Mouse (Mus musculus): ENCODE results near the gene Decr2.
"Not testable (repeated sequence)": the region's sequence is repeated elsewhere in the genome, so short reads cannot be mapped to it uniquely, and the experiment has no call there.

Gene Decr2

GRCm38 (mm10) chr17:26113181-26113948 lies 23.2 kb upstream of the Decr2 start, which contains the start of gene Tmem8:
Tmem8 (plus strand) TSS chr17:26113299.
- peak; percentile 69 to 72 for DNase-seq (ENCODE audit: low spot score in 2 of 2)

DNA sequence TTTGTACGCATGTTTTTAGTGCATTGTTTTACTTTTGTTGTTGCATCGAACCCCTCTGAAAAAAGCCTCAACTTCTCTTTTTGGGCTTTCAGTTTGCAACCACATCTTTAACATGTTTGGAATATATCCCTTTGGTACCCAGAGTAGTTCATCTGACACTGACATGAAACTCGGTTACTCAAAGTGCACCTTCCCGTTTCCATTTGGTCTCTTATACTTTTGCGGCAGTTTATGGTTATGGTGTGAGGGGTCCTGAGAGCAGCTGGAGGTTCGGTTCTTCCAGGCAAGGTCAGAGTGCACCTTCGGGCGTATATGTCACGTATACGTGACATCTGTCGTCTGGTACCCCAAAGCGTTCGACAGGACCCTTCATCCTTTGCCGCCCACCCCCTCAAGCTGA lies 22.6 kb upstream of the Decr2 start:
- no peak for DNase-seq (ENCODE audit: low spot score in 2 of 2)

DNA sequence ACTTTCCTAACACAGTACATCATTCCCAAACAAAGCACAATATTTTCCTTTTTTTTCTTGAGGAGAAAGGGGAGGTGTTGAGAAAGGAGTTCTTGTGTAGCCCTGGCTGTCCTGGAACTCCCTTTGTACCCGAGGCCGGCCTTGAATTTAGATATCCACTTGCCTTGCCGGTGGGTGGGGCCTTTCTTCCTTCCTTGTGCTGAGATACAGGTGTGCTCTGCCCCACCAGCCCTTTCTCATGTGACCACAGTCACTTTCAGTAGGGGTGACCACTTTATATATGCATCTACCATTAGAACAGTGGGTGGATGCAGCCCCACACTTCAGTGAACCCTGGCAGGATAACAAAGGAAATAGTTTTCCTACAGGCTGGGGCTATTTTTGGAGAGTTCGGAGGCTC lies 21.6 kb upstream of the Decr2 start:
- no peak for DNase-seq (ENCODE audit: low spot score in 2 of 2)

DNA sequence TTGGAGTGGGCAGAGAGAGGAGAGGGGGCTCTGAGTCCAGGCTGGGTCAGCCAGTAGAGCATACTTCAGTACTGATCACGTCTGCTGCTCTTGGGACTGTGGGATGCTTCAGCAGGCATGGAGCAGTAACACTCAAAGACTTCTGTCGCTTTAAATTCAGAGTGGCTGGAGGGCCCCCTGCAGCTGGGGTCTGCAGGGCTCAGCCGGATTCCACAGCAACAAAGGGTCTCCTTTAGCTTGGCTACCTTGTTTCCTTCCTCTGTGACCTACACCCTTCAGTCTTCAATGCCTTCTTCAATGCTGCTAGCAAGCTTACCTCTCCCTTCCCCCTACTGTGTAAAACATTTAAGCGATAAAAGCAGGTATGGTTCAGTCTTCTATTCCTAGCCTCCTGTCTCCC lies 20.9 kb upstream of the Decr2 start:
- no peak for DNase-seq (ENCODE audit: low spot score in 2 of 2)

DNA sequence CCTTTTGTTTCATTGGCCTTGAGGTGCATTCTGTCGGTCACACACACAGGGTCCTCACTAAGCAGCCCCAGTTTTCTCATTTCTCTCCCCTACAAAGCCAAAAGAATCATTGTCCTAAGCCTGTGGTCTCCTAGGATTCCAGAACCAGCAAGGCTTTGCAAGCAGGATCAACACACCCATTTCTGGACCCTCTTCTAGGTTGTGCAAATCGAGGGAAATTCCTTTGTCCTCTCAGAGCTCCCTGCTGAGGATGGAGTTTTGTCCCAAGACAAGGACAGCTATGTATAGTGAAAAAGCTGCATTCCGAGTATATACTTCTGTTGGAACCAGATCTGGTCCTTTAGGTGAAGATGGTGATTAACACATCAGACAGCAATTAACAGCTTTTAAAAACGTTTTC lies 20.0 kb upstream of the Decr2 start:
- DNase-seq (ENCODE audit: low spot score in 2 of 2), result no peak

- no peak for DNase-seq (ENCODE audit: low spot score in 2 of 2)
Observed at GRCm38 (mm10) chr17:26105619-26106018, 15.5 kb upstream of the Decr2 start.

DNA sequence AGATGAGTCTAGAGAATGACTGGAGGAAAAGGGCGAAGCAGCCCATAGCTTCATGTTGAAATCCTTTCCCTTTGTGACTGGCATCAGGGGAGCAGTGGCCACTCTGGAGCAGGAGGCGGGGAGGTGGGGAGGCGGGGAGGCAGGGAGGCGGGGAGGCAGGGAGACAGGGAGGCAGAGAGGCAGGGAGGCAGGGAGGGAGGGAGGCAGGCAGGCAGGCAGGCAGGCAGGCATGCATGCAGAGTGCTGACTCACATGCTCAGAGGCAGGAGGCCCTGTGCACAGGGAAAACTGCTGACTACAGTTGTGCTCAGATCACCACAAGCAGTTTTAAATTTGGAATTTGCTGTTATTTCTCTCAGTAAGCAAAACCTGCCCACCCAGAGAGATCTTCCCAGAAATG lies 11.3 kb upstream of the Decr2 start:
- no peak for DNase-seq (ENCODE audit: low spot score in 2 of 2)

DNA sequence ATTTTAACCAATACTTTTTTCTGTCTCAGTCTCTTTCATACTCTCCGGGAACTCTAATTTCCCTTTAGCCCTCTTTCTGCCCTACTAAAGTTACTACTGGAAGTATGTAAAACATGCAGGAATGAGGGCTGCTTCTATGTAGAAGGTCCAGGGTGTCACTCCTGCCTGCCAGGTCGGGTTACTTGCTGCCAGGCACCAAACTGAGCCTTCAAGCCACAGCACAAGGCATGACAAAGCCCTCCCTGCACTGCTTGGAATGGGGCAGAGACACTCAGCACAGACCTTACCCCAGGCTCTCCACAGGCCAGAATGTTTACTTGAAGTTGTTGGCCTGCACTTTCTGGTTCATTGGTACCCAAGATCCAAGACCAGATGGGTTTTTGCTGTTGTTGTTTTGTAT lies 10.0 kb upstream of the Decr2 start:
- DNase-seq (ENCODE audit: low spot score in 2 of 2), result no peak

GRCm38 (mm10) chr17:26099316-26099715 lies 9.2 kb upstream of the Decr2 start:
- not testable (repeated sequence) for DNase-seq (ENCODE audit: low spot score in 2 of 2)

- no peak for DNase-seq (ENCODE audit: low spot score in 2 of 2)
Observed at GRCm38 (mm10) chr17:26098461-26098860, 8.3 kb upstream of the Decr2 start.

DNA sequence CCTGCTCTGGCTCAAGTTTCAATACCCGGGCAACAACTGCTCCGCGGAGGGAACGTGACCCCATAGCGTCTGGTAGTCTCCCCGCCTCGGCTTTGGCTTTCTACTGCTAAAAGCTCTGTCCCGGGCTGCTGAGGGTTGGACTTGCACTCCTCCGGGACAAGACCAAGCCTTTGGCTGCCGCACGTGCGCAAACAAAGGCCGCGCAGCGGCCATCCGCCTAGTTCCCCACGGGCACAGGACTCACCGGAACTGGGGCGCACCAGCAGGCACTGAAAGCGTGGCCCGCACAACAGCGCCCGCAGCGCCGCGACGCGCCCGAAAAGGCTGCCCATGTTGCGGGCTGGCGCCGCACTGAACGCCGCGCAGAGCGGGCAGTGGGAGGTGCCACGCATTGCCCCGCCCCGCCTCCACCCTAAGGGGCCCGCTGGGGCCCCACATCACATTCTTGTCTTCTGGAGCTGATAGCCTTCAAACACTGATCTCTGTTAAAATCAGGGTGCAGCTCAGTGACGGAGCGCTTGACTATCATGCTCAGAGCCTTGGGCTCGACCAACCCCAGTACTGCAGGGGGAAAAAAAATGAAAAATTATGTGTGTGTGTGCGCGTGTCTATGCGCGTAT lies 5.1 kb upstream of the Decr2 start, which contains the start of gene Nme4:
Nme4 (minus strand) TSS at position 482 of the 620 bp plus-strand sequence.
- no peak for DNase-seq (ENCODE audit: low spot score in 2 of 2)

DNA sequence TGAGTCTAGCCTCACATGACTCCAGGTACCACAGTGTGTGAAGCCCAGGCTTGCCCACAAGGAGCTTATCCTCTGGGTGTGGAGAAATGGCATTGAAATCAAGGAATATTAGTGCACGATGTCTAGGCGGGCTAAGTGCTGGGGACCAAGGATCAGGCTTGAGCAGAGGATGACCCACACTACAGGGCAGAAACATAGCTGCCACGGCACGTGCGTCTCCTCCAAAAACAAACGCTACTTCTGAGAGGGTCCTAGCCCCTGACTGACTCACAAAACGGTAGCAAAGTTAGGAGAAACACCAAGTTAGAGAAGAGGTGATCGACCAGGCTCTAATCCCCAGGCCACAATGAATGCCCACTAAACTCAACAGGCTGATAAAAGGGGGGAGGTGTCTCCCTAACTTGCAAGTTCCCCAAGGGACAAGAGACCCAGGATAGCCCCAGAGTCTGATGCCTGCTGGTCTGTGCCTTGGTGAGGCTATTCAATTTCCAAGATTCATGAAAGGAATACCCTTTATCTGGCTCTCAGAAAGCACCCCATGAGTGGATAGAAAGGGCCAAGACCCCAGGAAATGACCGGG lies 4.5 kb upstream of the Decr2 start:
- DNase-seq (ENCODE audit: low spot score in 2 of 2), result no peak

DNA sequence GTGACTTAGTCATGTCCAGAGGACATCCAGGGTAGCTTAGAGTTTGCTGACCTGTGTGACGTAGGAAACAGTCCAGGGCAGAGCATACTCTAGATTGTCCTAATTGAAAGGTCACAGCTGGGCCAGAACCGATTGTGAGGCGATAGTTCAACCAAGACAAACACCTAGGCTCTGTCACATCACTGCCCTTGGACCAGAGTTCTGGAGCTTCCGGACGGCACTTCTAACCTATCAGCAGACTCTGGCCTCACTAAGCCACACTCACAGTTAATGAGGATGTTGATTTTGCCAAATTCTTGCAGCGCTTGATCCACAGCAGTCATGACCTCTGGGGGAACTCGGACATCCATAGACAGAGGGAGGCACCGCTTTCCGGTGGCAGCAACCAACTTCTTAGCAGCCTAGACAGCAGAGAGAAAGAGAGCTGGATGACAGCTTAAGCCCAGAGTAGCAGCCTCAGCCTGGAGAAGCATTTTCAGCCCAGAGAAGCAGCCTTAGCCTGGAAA lies 3.0 kb downstream of the Decr2 start:
- no peak for DNase-seq (ENCODE audit: low spot score in 2 of 2)

DNA sequence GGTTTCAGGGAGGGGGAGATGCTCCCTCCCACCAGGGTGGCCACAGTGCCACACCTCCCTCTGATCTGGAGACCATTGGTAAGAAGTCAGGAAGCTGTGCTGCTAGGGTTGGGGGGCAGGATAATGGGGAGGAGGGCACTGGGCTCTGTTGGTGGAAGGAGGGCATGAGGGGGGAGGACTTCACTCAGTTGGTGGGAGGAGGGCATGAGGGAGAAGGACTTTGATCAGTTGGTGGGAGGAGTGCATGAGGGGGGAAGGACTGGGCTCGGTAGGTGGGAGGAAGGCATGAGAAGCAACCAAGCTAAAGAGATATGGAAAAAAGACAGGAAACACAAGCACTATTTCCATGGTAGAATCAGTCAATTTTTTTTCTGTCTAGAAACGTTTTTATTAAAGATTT lies 9.3 kb downstream of the Decr2 start:
- no peak for DNase-seq (ENCODE audit: low spot score in 2 of 2)

DNA sequence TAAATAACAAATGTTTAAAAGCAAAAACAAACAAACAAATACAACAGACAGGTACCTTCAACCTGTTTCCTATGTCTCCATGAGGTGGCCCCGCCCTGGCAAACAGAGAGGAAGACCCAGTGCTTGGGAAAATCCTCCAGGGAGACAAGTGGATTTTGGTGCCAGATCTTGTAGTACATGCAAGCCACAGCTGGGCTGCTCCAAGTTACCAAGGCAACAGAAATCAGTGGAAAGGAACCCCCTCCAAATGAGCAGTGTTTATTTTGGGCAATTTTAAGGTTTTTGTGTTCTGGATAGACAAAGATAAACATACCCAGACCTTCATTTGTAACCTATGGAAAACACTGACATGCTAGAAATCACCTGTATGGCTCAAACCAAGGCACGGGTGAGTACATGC lies 11.3 kb downstream of the Decr2 start:
- no peak for DNase-seq (ENCODE audit: low spot score in 2 of 2)

GRCm38 (mm10) chr17:26075246-26075645 lies 14.9 kb downstream of the Decr2 start:
- no peak for DNase-seq (ENCODE audit: low spot score in 2 of 2)

GRCm38 (mm10) chr17:26070136-26070535 lies 20.0 kb downstream of the Decr2 start:
- no peak for DNase-seq (ENCODE audit: low spot score in 2 of 2)

DNA sequence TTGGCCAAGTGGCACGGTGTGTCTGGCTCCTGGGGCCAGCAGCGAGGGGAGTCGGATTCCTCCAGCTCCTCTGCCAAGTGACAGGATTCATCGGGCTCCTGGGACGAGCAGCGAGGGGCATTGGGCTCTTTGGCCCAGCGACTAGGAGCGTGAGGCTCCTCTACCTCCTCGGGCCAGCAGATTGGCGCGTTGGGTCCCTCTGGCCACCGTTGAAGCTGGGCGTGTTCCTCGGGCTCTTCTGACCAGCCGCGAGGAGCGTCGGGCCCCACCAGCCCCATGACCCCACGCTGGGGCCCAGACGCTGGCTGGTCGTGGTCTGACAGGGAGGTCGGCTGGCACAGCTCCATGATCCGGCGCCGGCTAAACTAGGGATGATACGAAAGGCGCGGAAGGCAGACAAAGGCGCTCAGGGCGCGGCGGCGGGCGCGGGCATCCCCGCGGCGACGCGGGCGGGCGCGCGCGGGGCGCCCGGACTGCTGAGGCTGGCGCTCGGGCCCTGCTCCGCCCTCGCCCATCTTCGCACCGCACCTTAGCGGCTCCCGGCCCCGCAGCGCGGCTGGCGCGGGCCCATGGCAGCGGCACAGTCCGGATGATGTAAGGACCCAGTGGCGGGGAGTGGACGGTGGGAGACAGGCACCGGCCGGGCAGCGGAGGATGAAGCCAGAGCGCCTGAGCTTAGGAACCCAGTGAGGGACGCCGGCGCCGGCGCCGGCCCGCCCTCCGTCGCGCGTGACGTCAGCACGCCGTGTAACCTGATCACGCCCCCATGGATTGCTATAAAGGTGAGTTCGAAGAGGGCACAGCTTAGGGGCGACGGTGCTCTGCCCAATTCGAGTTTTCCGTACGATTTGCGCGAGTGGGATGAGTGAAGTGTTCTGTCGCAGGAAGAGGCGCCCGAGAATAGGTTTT lies 21.1 kb downstream of the Decr2 start, which contains the start of gene Rab11fip3:
Rab11fip3 (minus strand) TSS at position 725 of the 909 bp plus-strand sequence.
- DNase-seq (ENCODE audit: low spot score in 2 of 2), result peak; percentile 74 to 76

GRCm38 (mm10) chr17:26068024-26068830 lies 21.9 kb downstream of the Decr2 start:
- DNase-seq (ENCODE audit: low spot score in 2 of 2), result no peak

GRCm38 (mm10) chr17:26066488-26067020 lies 23.6 kb downstream of the Decr2 start:
- DNase-seq (ENCODE audit: low spot score in 2 of 2), result no peak

All from urinary bladder, postnatal 36 days (tissue).